Mouse (Mus musculus): Measurements from ENCODE around the gene 1700080O16Rik.

Gene 1700080O16Rik

GRCm38 (mm10) chrX:51972672-51973071 lies at the start of gene 1700080O16Rik:
TSS of gene 1700080O16Rik (minus strand) at chrX:51972772.
- no peak for DNase-seq (ENCODE audit: low spot score)

- no peak for DNase-seq (ENCODE audit: low spot score)
Observed at GRCm38 (mm10) chrX:52017660-52018059, 45.1 kb upstream of the 1700080O16Rik start.

GRCm38 (mm10) chrX:52000072-52000471 lies 27.5 kb upstream of the 1700080O16Rik start:
- no peak for DNase-seq (ENCODE audit: low spot score)

GRCm38 (mm10) chrX:51999426-51999825 lies 26.9 kb upstream of the 1700080O16Rik start:
- DNase-seq (ENCODE audit: low spot score): no peak

GRCm38 (mm10) chrX:51976361-51976760 lies 3.8 kb upstream of the 1700080O16Rik start:
- no peak for DNase-seq (ENCODE audit: low spot score)

GRCm38 (mm10) chrX:51974618-51975017 lies 2.0 kb upstream of the 1700080O16Rik start:
- no peak for DNase-seq (ENCODE audit: low spot score)

- no peak for DNase-seq (ENCODE audit: low spot score)
Observed at GRCm38 (mm10) chrX:51948071-51948470, 24.5 kb downstream of the 1700080O16Rik start.

- no peak for DNase-seq (ENCODE audit: low spot score)
Observed at GRCm38 (mm10) chrX:51938076-51938475, 34.5 kb downstream of the 1700080O16Rik start.

GRCm38 (mm10) chrX:51919091-51919490 lies 53.5 kb downstream of the 1700080O16Rik start:
- DNase-seq (ENCODE audit: low spot score): no peak

Measured in T-cell, adult 2 months (primary cell).